In the genomic region with DNA sequence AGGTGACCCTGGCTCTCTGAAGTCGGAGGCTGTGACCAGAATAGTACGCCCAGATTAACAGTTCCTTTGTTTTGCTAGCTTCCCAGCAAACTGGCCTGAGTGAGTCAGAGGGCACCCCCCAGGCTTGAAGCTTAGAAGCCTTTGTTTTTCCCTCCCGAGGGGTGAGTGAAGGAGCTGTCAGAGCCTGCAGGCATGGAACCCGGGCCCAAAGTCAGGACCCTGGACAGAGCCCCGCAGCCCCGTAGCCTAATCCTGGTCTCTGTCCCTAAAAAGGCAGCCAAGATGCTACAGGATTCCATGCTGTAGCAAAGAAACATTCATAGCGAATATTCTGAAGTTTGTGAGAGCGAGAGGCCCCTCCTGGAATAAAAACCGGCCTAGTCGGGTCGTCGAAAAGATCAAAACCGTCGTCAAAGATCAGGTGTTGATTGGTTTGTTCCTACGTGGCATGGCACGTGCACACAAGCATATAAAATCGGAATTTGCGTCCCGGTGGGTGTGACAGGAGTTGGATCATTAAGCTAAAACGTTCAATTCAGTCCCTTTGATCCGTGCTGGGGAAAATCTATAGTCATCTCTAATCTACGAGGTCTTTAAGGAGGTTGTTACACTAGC, we compare ENCODE assay signal across 10 mouse cellular contexts. TPM values are rescaled to one million over a fixed set of nuclear protein-coding genes. Genes with fewer than 3 reads are reported as not detected.
DNase-seq lines count a peak whose midpoint lies in the region; ATAC-seq and TF ChIP-seq lines count a peak whose summit lies in the region.
"Had no signal": no experiment of that assay in that cellular context is flagged by ENCODE, and none has a peak within 500 bp of the region (broad histone marks: within the 10 kb centered on the region; RNA-seq: fewer than 3 reads in every experiment).

No protein-coding gene starts in this region.

- DNase-seq in forebrain, embryonic 10.5 days (ENCODE audit: extremely low spot score, low spot score): peak; percentile 61
- no peak for DNase-seq in forebrain, postnatal 0 days
- DNase-seq in MEL (ENCODE audit: low read depth, low spot score): peak; percentile 4
- DNase-seq in hindbrain, embryonic 10.5 days (ENCODE audit: low spot score): peak; percentile 78
- DNase-seq in left cerebral cortex, postnatal 36 days (ENCODE audit: low spot score in 2 of 2): no peak
- no peak for DNase-seq in gastrocnemius, postnatal 25 days
- no peak for DNase-seq in layer of hippocampus, adult 2 months (ENCODE audit: low spot score in 2 of 2)

- ATAC-seq in forebrain, postnatal 0 days: no peak
- peak; percentile 16; the same call in 1 of the 2 replicates for ATAC-seq in midbrain, embryonic 16.5 days
- ATAC-seq: intestine, embryonic 16.5 days had no signal

- no peak for TF ChIP-seq POLR2A in MEL (IDR thresholded peaks at IDR 0.05; ENCODE audit: control insufficient read depth in 1 of 2, insufficient read depth in 1 of 2, low read depth in 1 of 2, low read length in 2 of 2, poor library complexity in 1 of 2)

- H3K9me3 ChIP-seq in forebrain, embryonic 10.5 days: no peaks in the 10 kb centered on the region
- no peaks in the 10 kb centered on the region for H3K9me3 ChIP-seq in forebrain, postnatal 0 days (ENCODE audit: low read length)
- H3K9me3 ChIP-seq in MEL (replicated peaks; ENCODE audit: insufficient read depth, low read length): no peaks in the 10 kb centered on the region
- no peaks in the 10 kb centered on the region for H3K9me3 ChIP-seq in hindbrain, embryonic 10.5 days
- no peaks in the 10 kb centered on the region for H3K9me3 ChIP-seq in midbrain, embryonic 16.5 days (replicated peaks; ENCODE audit: control insufficient read depth, low read length, poor library complexity, severe bottlenecking)
- H3K9me3 ChIP-seq: lung, embryonic 15.5 days had no signal

- intact Hi-C loops in left cerebral cortex, postnatal 36 days (cut with DNase I): no loop called here

- H3K27me3 ChIP-seq in forebrain, embryonic 10.5 days (ENCODE audit: poor library complexity, severe bottlenecking): peaks cover 95% of the 10 kb centered on the region
- peaks cover 74% of the 10 kb centered on the region for H3K27me3 ChIP-seq in forebrain, postnatal 0 days (ENCODE audit: insufficient read depth, low read length)
- H3K27me3 ChIP-seq in MEL (ENCODE audit: control insufficient read depth in 1 of 2, insufficient read depth in 2 of 2, low read length in 2 of 2): no peaks in the 10 kb centered on the region
- peaks cover 77% of the 10 kb centered on the region for H3K27me3 ChIP-seq in hindbrain, embryonic 10.5 days (ENCODE audit: insufficient read depth, poor library complexity, severe bottlenecking)
- H3K27me3 ChIP-seq in midbrain, embryonic 16.5 days (ENCODE audit: control insufficient read depth, insufficient read depth, low read depth, low read length): peaks cover 26% of the 10 kb centered on the region

- no peaks in the 10 kb centered on the region for H3K79me2 ChIP-seq in MEL (ENCODE audit: control insufficient read depth, insufficient read depth, low read length, poor library complexity)

- TF ChIP-seq EP300 in MEL (IDR thresholded peaks at IDR 0.05; ENCODE audit: low read depth in 1 of 2, low read length in 2 of 2): no peak

- no peak overlapping the region for H3K4me2 ChIP-seq in forebrain, postnatal 0 days (ENCODE audit: low read depth)
- peak overlapping the region; percentile 93 for H3K4me2 ChIP-seq in midbrain, embryonic 16.5 days (ENCODE audit: low read length)
- H3K4me2 ChIP-seq: lung, embryonic 15.5 days had no signal

- no peak for TF ChIP-seq CTCF in forebrain, postnatal 0 days (IDR thresholded peaks at IDR 0.05; ENCODE audit: low read depth)
- TF ChIP-seq CTCF in MEL (IDR thresholded peaks at IDR 0.05 in 2 of 3, conservative IDR thresholded peaks at IDR 0.05 in 1 of 3; ENCODE audit: control insufficient read depth in 1 of 3, insufficient read depth in 1 of 3, low read depth in 2 of 3, low read length in 3 of 3, poor library complexity in 1 of 3, severe bottlenecking in 1 of 3): no peak
- no peak for TF ChIP-seq CTCF in layer of hippocampus, adult 2 months (conservative IDR thresholded peaks at IDR 0.05)

- H3K36me3 ChIP-seq in forebrain, embryonic 10.5 days (replicated peaks): no peaks in the 10 kb centered on the region
- no peaks in the 10 kb centered on the region for H3K36me3 ChIP-seq in forebrain, postnatal 0 days (ENCODE audit: insufficient read depth)
- H3K36me3 ChIP-seq in MEL (ENCODE audit: control insufficient read depth in 1 of 2, insufficient read depth in 2 of 2, low read length in 2 of 2): no peaks in the 10 kb centered on the region
- H3K36me3 ChIP-seq in hindbrain, embryonic 10.5 days: no peaks in the 10 kb centered on the region
- H3K36me3 ChIP-seq in midbrain, embryonic 16.5 days (ENCODE audit: control insufficient read depth, insufficient read depth, low read length): no peaks in the 10 kb centered on the region
- H3K36me3 ChIP-seq: lung, embryonic 15.5 days had no signal

- H3K27ac ChIP-seq in forebrain, embryonic 10.5 days: no peak overlapping the region
- no peak overlapping the region for H3K27ac ChIP-seq in forebrain, postnatal 0 days (ENCODE audit: low read depth, low read length)
- no peak overlapping the region for H3K27ac ChIP-seq in MEL (ENCODE audit: control insufficient read depth, low read depth, low read length)
- peak overlapping the region; percentile 86 for H3K27ac ChIP-seq in hindbrain, embryonic 10.5 days
- peak overlapping the region; percentile 49; the same call in 1 of the 2 replicates for H3K27ac ChIP-seq in midbrain, embryonic 16.5 days (ENCODE audit: low read length)
- H3K27ac ChIP-seq in layer of hippocampus, adult 2 months: no peak overlapping the region
- H3K27ac ChIP-seq: lung, embryonic 15.5 days had no signal

- TF ChIP-seq RAD21 in MEL (IDR thresholded peaks at IDR 0.05; ENCODE audit: low read depth, low read length): no peak

- peaks cover 44% of the 10 kb centered on the region for H3K4me1 ChIP-seq in forebrain, embryonic 10.5 days
- no peaks in the 10 kb centered on the region for H3K4me1 ChIP-seq in forebrain, postnatal 0 days (ENCODE audit: insufficient read depth)
- H3K4me1 ChIP-seq in MEL (ENCODE audit: control insufficient read depth in 1 of 2, insufficient read depth in 2 of 2, low read length in 2 of 2): no peaks in the 10 kb centered on the region; a peak in 1 of 4 replicates
- H3K4me1 ChIP-seq in hindbrain, embryonic 10.5 days (replicated peaks): peaks cover 46% of the 10 kb centered on the region
- H3K4me1 ChIP-seq in midbrain, embryonic 16.5 days (ENCODE audit: control insufficient read depth, insufficient read depth, low read length): peaks cover 19% of the 10 kb centered on the region

- H3K9ac ChIP-seq in forebrain, postnatal 0 days: no peak overlapping the region
- H3K9ac ChIP-seq in MEL (ENCODE audit: control insufficient read depth, low read depth, low read length, poor library complexity, severe bottlenecking): no peak overlapping the region
- peak overlapping the region; percentile 30; the same call in 1 of the 2 replicates for H3K9ac ChIP-seq in midbrain, embryonic 16.5 days (ENCODE audit: low read depth, low read length)
- H3K9ac ChIP-seq: lung, embryonic 15.5 days had no signal

- WGBS in forebrain, embryonic 10.5 days: 4% methylated on average over 22 of the region's 22 CpGs
- 5% methylated on average over 22 of the region's 22 CpGs for WGBS in forebrain, postnatal 0 days
- 8% methylated on average over 22 of the region's 22 CpGs for WGBS in hindbrain, embryonic 10.5 days
- WGBS in midbrain, embryonic 16.5 days: 3% methylated on average over 22 of the region's 22 CpGs

- peak overlapping the region; percentile 7; the same call in 1 of the 2 replicates for H3K4me3 ChIP-seq in forebrain, embryonic 10.5 days
- H3K4me3 ChIP-seq in forebrain, postnatal 0 days (ENCODE audit: low read depth, low read length): no peak overlapping the region
- no peak overlapping the region for H3K4me3 ChIP-seq in MEL (ENCODE audit: control insufficient read depth in 1 of 2, insufficient read depth in 1 of 2, low read depth in 2 of 2, low read length in 2 of 2)
- peak overlapping the region; percentile 68 for H3K4me3 ChIP-seq in hindbrain, embryonic 10.5 days
- peak overlapping the region; percentile 11 for H3K4me3 ChIP-seq in midbrain, embryonic 16.5 days (ENCODE audit: low read depth, low read length)
- H3K4me3 ChIP-seq in layer of hippocampus, adult 2 months: no peak overlapping the region
- H3K4me3 ChIP-seq: lung, embryonic 15.5 days had no signal

TF ChIP-seq in MEL, 35 proteins besides CTCF, POLR2A, EP300 and RAD21:
- TF ChIP-seq GATA1 (IDR thresholded peaks at IDR 0.05; ENCODE audit: low read depth, low read length) (no peak), MAX (IDR thresholded peaks at IDR 0.05; ENCODE audit: low read length) (no peak), TAL1 (IDR thresholded peaks at IDR 0.05; ENCODE audit: low read length) (no peak), TCF12 (IDR thresholded peaks at IDR 0.05; ENCODE audit: low read depth, low read length) (no peak), ETS1 (IDR thresholded peaks at IDR 0.05; ENCODE audit: low read depth, low read length) (no peak)
TF ChIP-seq in MEL: peak in this region for 0.

RNA-seq across cellular contexts. Expression of a gene that starts 6.7 kb away (rescaled TPM):
- polyA plus RNA-seq in forebrain, embryonic 10.5 days (2016; fragmentation: Nextera tagmentation; extraction: Ambion mirVana): 0.92 and 1.2 TPM in 2 replicates
- total RNA-seq in forebrain, postnatal 0 days (2014; rRNA removed): 0.92 and 3.8 TPM in 2 replicates
- polyA plus RNA-seq in forebrain, postnatal 0 days (2015; fragmentation: Nextera tagmentation; extraction: Ambion mirVana): 0.23 and 0.64 TPM in 2 replicates
- not detected in 2 replicates for total RNA-seq in MEL (2012; rRNA removed)
- polyA plus RNA-seq in MEL (2012; ENCODE audit: insufficient read depth in 1 of 2, insufficient read length in 2 of 2, low read depth in 1 of 2, low replicate concordance in 2 of 2, missing spikeins in 1 of 2): not detected
- 10.8 and 12.2 TPM in 2 replicates for polyA plus RNA-seq in hindbrain, embryonic 10.5 days (2016; fragmentation: Nextera tagmentation; extraction: Ambion mirVana)
- 5.8 and 6.1 TPM in 2 replicates for polyA plus RNA-seq in midbrain, embryonic 16.5 days (2015; fragmentation: Nextera tagmentation; extraction: Ambion mirVana)
- total RNA-seq in left cerebral cortex, postnatal 36 days (2021): under 1 TPM in 1 of 2 experiments, not detected in 1; 0.17 TPM
- total RNA-seq in gastrocnemius, postnatal 25 days (2021): not detected
- 1 to 10 TPM in 1 of 2 experiments, under 1 TPM in 1; 0.92 to 1.3 TPM for total RNA-seq in layer of hippocampus, adult 2 months (2021)
- polyA plus RNA-seq: lung, embryonic 15.5 days had no signal

Comparison
In these comparisons a context has a peak if more than half of its experiments do, and no peak if none do; other contexts are left out.
1. DNase-seq: peak in forebrain, embryonic 10.5 days (single experiment), MEL (single experiment) and hindbrain, embryonic 10.5 days (single experiment); none in forebrain, postnatal 0 days (single experiment), left cerebral cortex, postnatal 36 days (0 of 2), gastrocnemius, postnatal 25 days (single experiment) and layer of hippocampus, adult 2 months (0 of 2).
2. H3K4me3 ChIP-seq: peak in forebrain, embryonic 10.5 days (single experiment), hindbrain, embryonic 10.5 days (single experiment) and midbrain, embryonic 16.5 days (single experiment); none in forebrain, postnatal 0 days (single experiment), MEL (0 of 2) and layer of hippocampus, adult 2 months (single experiment).
3. H3K27ac ChIP-seq: peak in hindbrain, embryonic 10.5 days (single experiment) and midbrain, embryonic 16.5 days (single experiment); none in forebrain, embryonic 10.5 days (single experiment), forebrain, postnatal 0 days (single experiment), MEL (single experiment) and layer of hippocampus, adult 2 months (single experiment).